Mouse (Mus musculus) bone marrow macrophage, adult 2 months (primary cell): ENCODE data around the gene Coro7.

Experiments
- CTCF ChIP-seq: IDR thresholded peaks from 2 replicates; pipeline ENCODE4 v1.5.1; 2012; ENCODE audit warnings: low read depth, mild to moderate bottlenecking, low read length, moderate library complexity
- POLR2A ChIP-seq: IDR thresholded peaks from 2 replicates; pipeline ENCODE4 v1.6.1; 2012; ENCODE audit warnings: mild to moderate bottlenecking, low read depth, low read length, borderline replicate concordance

- TF ChIP-seq CTCF (no peak), POLR2A (no peak)
Observed at GRCm38 (mm10) chr16:4616829-4617228, 62.7 kb downstream of the Coro7 start.
